Comparison of ENCODE assay signal across 13 mouse cellular contexts in the genomic region with DNA sequence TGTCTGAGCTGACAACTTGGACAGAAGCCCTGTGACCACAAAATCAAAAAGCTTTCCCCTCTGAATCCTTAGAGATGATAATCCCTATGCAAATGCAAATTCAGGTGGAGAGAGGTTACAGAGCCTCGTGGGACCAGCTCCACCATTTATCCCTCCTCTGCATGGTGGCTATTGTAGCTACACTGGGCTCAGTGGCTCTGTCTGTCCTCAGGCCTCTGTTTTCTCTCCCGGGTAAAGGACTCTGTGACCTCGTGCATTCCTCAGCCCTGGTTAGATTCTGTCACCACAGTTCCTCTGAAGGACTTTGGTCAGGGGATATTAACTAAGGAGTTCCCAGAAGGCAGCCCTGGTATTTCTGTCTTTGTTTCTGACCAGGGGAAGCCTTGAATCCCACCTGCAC.
"Had no signal": no experiment of that assay in that cellular context is flagged by ENCODE, and none has a peak within 500 bp of the region (broad histone marks: within the 10 kb centered on the region; RNA-seq: fewer than 3 reads in every experiment).

No protein-coding gene starts in this region.

- H3K36me3 ChIP-seq: intestine, embryonic 15.5 days; limb, embryonic 10.5 days; liver, embryonic 15.5 days; stomach, embryonic 15.5 days had no signal

- H3K9me3 ChIP-seq: intestine, embryonic 15.5 days; limb, embryonic 10.5 days; liver, embryonic 15.5 days; stomach, embryonic 15.5 days had no signal

- H3K27ac ChIP-seq: intestine, embryonic 15.5 days; left cerebral cortex, adult 2 months; limb, embryonic 10.5 days; liver, embryonic 15.5 days; stomach, embryonic 15.5 days had no signal

- DNase-seq: kidney, postnatal 25 days; lung, adult 2 months; lung, postnatal 36 days; right cerebral cortex, postnatal 14 days; thymus, adult 2 months; thymus, postnatal 4 days had no signal

- H3K4me1 ChIP-seq: intestine, embryonic 15.5 days; liver, embryonic 15.5 days; stomach, embryonic 15.5 days had no signal

- H3K27me3 ChIP-seq: intestine, embryonic 15.5 days; liver, embryonic 15.5 days; stomach, embryonic 15.5 days had no signal

- H3K4me3 ChIP-seq: intestine, embryonic 15.5 days; left cerebral cortex, adult 2 months; limb, embryonic 10.5 days; liver, embryonic 15.5 days; stomach, embryonic 15.5 days had no signal

- H3K9ac ChIP-seq: intestine, embryonic 15.5 days; liver, embryonic 15.5 days; stomach, embryonic 15.5 days had no signal

- H3K4me2 ChIP-seq: intestine, embryonic 15.5 days; liver, embryonic 11.5 days; liver, embryonic 15.5 days; stomach, embryonic 15.5 days had no signal

- ATAC-seq: intestine, embryonic 15.5 days; lung, postnatal 0 days had no signal
